In genomic region chr19:47128835-47129234, GRCm38 (mm10) we compare ENCODE assay signal across 23 mouse cellular contexts. TPM values are rescaled to one million over a fixed set of nuclear protein-coding genes. Genes with fewer than 3 reads are reported as not detected.
DNase-seq lines count a peak whose midpoint lies in the region.
"Had no signal": no experiment of that assay in that cellular context is flagged by ENCODE, and none has a peak within 500 bp of the region (broad histone marks: within the 10 kb centered on the region; RNA-seq: fewer than 3 reads in every experiment).

No protein-coding gene starts in this region.

- DNase-seq in heart, adult 11 months, result peak; percentile 75
- DNase-seq in heart, adult 18-20 months, result no peak
- peak; percentile 37 for DNase-seq in testis, postnatal 10 days (ENCODE audit: low spot score)
- no peak for DNase-seq in testis, postnatal 14 days (ENCODE audit: low spot score)
- DNase-seq in brain, adult 2 months (ENCODE audit: low read depth, low spot score), result peak; percentile 40
- DNase-seq in lung, postnatal 4 days, result no peak
- DNase-seq: adrenal gland, adult 2 months; adrenal gland, adult 8-10 months; adrenal gland, postnatal 10 days; adrenal gland, postnatal 14 days; adrenal gland, postnatal 25 days; adrenal gland, postnatal 36 days; B cell, adult 2 months; cerebellum, adult 11 months; cerebellum, adult 11-12 months; cerebellum, adult 18-20 months; cerebellum, adult 2 months had no signal

RNA-seq across cellular contexts. Expression of gene Calhm2, which starts 9.3 kb away (rescaled TPM):
- total RNA-seq in heart, adult 18-20 months (2021), result 1 to 10 TPM; 3.9 to 6.1 TPM

RNA-seq across cellular contexts. Expression of gene Calhm1, which starts 15.2 kb away (rescaled TPM):
- not detected for total RNA-seq in heart, adult 18-20 months (2021)
- total RNA-seq: adrenal gland, adult 18-20 months; adrenal gland, adult 2 months; adrenal gland, adult 8-10 months; adrenal gland, postnatal 10 days; adrenal gland, postnatal 14 days; adrenal gland, postnatal 25 days; adrenal gland, postnatal 36 days; adrenal gland, postnatal 4 days; CH12.LX; ES-E14; G1E; MEL had no signal

RNA-seq across cellular contexts. Expression of gene Calhm3, which starts 28.7 kb away (rescaled TPM):
- total RNA-seq in heart, adult 18-20 months (2021), result not detected
- total RNA-seq: adrenal gland, adult 18-20 months; adrenal gland, adult 2 months; adrenal gland, adult 8-10 months; adrenal gland, postnatal 10 days; adrenal gland, postnatal 14 days; adrenal gland, postnatal 25 days; adrenal gland, postnatal 36 days; adrenal gland, postnatal 4 days; CH12.LX; MEL had no signal

RNA-seq across cellular contexts. Expression of gene Pdcd11, which starts 38.3 kb away (rescaled TPM):
- 10 to 100 TPM; 11.2 to 12.9 TPM for total RNA-seq in heart, adult 18-20 months (2021)

RNA-seq across cellular contexts. Expression of gene Usmg5, which starts 38.4 kb away (rescaled TPM):
- total RNA-seq in heart, adult 18-20 months (2021), result 1,000 to 10,000 TPM; 2,301 to 2,526 TPM

Comparison
In these comparisons a context has a peak if more than half of its experiments do, and no peak if none do; other contexts are left out.
1. DNase-seq: peak in heart, adult 11 months (single experiment), testis, postnatal 10 days (single experiment) and brain, adult 2 months (single experiment); none in heart, adult 18-20 months (0 of 2), testis, postnatal 14 days (single experiment) and lung, postnatal 4 days (0 of 2).